Mouse (Mus musculus) testis, postnatal 10 days (tissue): ENCODE measurements around the gene Osbpl10.
"Not testable (repeated sequence)": the region's sequence is repeated elsewhere in the genome, so short reads cannot be mapped to it uniquely, and the experiment has no call there.

Experiments
- DNase-seq: peaks from one replicate; pipeline ENCODE4 v3.0.0; 2021; ENCODE audit warnings: low spot score

Osbpl10 gene

DNA sequence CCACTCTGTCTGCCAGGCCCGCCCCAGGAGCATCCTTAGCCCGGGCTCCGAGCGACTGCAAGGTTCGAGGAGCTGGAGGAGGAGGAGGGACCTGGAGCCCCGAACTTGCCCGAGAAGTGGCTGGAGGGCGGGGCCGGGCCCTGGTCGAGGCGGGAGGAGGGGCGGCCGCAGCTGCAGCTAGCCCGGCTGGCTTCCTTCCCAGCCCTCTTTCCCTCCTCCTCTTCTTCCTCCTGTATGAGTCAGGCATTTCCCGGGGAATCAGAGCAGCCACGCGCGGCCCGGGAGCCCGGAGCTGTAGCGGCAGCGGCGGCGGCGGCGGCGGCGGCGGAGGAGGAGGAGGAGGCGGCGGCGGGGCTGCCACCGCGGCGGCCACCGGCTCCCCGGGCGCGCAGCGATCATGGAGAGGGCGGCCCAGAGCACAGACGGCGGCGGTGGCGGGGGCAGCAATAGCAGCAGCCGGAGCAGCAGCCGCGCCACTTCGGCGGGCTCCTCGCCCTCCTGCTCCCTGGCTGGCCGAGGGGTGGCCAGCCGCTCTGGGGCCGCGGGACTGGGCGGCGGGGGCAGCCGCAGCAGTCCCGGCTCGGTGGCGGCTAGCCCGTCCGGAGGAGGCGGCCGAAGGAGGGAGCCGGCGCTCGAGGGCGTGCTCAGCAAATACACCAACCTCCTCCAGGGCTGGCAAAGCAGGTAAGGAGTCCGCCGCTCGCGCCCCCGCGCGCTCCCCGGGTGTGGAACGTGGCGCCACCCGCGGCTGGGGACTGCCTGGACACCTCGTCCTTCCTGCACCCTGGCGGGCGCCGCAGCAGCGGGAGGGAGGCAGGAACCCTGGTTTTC, at the start of gene Osbpl10:
Osbpl10 (plus strand) TSS at position 289 of the 831 bp plus-strand sequence.
- peak; percentile 85 for DNase-seq

DNA sequence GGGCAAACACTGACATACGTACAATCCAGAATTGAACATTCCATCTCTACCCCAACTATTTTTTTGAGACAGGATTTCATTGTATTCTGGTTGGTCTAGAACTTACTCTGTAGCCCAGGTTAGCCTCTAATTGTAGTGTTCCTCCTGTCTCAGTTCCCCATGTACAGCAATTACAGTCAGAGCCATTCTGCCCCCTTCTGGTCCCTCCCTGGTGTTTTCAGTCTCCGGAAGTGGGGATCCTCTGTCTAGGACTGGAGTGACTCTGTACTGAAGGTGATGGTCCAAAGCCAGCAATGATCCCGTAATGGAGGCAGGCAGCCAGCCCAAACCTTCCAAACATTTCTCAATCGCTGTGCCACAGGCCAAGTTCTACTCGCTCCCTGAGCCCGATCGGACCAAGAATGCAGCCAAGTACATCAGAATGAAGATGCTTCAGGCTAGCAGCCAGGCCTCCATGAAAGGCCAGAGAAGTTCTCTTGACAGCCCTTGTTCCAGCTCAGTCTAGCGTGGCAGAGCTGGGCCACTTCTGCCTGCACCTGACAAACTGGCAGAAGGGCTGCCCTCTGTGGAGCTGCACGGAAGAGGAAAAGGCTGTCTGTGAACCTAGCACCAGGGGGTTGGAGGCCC, 47.8 kb upstream of the Osbpl10 start:
- peak; percentile 50 for DNase-seq

DNA sequence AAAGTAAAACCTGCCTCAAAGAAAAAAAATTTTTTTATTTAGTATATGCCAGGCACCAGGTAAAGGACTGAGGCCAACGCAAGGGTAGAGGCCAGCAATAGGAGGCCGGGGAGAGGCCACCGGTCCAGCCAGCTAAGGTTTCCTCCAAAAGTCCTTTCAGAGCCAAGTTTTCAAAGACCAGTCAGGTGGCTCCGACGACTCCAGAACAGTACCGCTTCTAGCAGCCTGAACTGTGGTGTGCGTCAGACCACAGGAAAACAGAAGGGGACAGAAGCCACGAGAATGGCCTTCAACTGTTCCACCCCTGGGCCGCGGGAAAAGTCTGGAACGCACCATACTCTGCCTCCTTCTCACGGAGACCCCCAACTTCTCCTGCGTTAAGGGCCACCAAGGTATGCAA, 45.8 kb upstream of the Osbpl10 start:
- no peak for DNase-seq

DNA sequence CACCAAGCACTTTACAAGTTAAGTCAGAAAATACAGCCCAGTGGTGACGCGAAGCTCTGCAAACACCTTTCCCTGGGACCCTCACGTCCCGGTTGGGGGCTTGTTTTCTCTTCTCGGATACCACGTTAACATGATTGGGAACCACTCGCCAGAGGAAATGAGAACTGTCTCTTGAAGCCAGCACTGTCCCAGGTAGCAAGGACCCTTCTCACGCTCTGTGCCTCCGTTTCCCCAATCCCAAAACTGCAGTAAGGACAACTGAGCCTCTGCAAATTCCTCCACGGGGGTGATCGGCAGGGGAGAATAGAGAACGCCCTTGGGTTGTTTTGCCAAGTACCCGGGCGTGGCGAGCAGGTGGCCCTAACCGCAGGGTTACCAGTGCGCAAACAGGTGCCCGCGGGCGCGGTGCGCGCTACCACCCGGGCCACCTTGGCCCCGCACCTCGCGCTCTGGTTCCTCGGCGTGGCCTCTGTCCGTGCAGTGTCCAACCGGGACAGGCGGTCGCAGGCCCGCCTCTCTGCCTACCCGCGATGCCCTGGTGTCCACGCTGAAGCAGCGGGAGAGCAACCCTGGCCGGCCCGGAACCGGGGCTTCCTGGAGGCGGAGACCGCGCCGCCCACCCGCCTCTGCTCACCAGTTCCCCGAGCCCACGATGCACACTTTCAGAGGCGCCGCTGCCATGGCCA, 45.2 kb upstream of the Osbpl10 start:
- DNase-seq: no peak

DNA sequence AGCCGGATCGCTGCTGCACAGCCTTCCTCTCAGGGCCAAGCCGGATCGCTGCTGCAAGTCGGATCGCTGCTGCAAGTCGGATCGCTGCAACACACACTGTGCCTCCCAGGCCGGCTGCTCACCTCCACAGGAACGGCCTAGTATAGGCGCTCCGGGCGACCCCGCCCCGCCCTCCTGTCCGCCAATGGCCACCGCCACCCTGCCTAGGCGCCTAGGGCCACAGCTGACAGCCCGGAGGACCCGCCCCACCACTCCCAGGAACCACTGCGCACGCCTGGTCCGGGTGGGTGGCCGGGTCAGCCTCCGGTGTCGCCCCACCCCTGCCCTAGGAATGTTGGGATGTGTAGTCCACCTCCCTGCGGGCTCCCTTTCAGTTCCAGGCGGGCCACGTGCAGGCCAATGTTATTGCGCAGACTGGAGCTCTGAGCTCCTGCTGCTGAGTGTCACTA, 44.6 kb upstream of the Osbpl10 start, which contains the start of gene Gpd1l:
Gpd1l (minus strand) TSS at position 265 of the 449 bp plus-strand sequence.
- peak; percentile 94 for DNase-seq

DNA sequence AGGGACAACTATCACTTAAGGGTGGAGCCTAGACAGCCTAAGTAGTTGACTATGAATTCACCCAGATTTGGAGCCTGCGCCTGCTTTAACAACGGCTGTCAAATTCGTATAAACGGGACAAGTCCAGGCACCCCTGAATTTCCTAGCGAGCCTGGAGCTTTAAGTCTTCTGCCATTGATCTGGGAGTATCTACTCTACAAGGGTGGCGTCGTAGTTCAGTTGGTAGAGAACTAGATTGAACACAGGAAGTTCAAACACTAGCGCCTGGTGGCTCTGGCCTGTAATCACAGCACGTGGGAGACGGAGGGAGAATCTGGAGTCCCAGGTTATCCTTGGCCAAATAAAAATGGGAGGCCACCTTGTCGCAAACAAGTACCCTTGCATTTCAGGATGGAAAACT, 44.1 kb upstream of the Osbpl10 start:
- no peak for DNase-seq

DNA sequence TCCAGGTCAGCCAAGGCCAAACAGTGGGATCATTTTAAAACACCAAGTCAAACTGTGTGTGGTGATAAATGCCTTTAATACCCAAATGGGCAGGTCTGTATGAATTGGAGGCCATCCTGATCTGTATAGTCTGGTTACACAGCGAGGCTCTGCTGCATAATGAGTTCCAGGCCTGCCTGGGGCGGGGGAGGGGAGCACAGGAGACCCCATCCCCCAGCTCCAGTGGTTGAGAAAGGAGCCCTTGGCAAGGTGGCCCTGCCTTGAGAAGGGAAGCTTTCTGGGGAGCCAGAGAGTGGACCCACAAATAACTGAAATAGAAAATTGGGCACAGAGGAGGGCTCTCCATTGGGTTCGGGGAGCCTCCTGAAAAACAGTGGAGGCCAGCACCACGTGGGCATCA, 43.0 kb upstream of the Osbpl10 start:
- DNase-seq: no peak

DNA sequence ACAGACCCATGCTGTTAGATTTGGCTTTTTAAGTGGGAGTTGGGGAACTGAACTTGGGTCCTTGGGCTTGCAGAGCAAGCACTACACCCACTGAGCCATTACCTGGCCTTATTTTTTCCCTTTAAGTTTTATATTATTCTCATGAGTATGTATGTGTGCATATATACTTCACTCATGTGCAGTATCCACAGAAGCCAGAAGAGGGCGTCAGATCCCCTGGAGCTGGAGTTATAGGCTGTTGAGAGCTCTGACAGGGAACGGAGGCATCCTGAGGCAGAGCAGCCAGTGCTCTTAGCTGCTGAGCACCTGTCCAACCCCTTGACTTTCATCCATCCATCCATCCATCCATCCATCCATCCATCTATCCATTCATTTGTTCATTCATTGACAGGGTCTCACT, 41.7 kb upstream of the Osbpl10 start:
- no peak for DNase-seq

DNA sequence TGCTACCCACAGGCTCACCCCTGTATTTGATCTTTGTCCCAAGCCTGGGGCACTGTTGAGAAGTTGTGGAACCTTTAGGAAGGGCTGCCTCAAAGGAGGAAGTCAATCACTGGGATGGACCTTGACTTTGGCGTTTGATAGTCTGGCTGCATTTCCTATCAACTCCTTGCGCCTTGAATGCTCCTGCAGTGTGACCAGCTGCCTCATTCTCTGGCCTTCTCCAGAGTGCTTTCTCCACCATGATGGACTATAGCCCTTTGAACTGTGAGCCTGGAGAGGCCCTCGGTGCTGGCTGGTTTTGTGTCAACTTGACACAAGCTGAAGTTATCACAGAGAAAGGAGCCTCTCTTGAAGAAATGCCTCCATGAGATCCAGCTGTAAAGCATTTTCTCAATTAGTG, 33.7 kb upstream of the Osbpl10 start:
- DNase-seq: no peak

DNA sequence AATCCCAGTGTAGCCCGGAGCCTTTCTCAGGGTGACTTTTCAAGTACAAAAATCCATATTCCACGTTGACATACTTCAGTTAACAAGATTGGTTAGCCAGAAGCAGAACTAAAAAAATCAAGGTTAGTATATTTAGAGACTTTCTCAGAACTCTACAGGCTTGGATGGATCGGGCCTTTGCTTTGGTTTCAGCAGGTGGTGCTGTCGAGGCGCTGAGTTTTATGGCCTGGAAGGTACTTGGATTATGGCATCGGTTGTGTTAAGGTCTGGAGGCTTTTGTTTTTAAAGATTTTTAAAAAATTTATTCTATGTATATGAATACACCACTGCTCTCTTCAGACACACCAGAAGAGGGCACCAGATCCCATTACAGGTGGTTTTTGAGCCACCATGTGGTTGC, 32.8 kb upstream of the Osbpl10 start:
- DNase-seq: no peak

DNA sequence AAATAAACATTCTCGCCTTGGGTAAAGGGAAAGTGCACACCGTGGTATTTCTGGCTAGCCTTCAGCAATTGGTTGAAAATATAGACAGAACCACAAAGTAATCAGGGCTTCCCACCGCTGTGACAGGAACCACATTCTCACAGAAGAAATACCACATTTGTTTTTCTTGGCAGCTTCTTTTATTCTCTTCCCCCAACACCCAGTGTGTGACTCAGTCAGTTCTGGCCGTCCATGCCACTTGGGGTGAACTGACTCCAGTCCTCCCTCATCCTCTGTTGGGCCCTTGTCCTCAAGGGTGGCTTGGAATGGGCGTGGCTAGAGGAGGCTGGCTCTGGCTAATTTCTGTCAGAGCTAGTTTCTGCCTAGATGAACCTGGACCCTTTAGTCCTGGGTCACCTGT, 30.0 kb upstream of the Osbpl10 start:
- DNase-seq: no peak

DNA sequence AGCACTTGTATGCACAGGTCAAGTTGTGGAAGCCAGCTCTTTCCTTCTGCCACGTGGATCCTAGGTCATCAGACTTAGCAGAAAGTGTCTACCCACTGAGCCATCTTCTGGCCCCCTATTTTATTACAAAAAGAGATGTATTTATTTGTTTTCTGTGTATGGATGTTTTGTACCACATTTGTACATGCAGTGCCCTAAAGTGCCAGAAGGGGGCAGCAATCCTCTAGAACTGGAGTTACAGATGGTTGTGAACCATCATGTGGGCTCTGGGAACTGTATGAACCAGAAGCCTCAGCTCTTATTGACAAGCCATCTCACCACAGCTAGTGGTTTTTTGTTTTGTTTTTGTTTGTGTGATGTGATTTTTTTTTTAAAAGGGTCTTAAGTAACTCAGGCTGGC, 25.5 kb upstream of the Osbpl10 start:
- DNase-seq: no peak

DNA sequence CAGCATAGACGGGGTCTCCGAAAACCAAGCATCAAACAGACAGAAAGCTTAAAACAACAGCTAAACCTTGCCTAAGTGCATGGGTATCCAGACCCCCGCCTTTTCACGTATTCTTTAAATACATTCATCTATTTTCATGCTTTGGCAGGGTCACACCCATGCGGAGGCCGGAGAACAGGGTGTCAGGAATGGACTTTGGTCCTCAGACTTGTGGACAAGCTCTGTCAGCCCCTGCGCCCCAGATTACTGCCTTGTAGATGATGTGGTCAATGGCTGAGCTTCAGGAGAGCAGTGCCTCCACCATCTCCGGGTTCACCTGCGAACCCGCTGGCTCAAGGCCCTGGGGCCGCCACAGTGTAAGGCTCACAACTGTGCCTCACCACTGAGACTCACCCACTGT, 23.0 kb upstream of the Osbpl10 start:
- no peak for DNase-seq

DNA sequence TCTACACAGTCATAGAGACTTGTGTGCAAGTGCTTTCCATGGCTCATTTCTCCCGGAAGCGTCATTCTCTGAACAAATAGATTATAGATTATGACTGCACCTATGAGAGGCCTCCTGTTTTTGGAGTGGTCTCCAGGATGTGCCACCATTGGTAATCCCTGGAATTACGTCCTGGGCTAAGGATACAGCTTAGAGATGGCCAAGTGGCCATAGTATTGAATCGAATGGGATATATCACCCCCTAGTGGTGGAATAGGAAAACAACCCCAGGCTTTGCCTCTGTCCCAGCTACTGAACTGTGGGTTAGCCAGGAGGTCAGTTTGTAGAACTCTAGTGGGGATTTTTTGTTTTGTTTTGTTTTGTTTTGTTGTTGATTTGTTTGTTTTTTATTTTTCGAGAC, 21.4 kb upstream of the Osbpl10 start:
- no peak for DNase-seq

DNA sequence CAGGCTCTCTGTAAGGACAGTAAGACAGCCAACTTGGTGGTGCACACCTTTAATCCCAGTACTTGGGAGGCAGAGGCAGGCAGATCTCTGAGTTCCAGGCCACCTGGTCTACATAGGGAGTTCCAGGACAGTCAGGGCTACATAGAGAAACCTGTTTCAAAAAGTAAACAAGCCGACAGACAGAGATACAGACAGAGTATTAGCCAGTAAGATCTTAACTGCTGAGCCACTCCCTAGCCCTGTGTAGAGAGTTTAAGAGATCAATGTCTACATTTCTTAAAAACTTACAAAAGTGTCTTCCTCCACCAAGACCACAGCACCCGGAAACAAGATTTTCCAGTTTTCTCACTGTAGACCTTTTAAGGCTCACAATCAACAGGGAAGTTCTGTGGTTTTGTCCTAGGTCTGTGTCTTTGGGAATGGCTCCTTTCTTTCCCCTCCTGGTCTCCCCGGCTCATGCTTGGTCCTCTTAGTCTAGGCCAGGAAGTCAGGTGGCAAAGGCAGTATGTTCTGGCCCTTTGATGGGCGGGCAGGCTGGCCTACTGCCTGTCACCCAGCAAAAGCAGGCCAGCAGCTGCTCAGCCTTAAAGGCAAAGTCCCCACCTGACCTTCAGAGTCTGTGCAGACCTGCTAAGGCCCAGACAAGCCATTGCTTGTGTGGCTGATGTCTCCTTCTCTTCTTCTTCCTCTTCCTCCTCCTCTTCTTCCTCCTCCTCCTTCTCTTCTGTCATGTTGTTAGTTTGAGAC, 18.2 kb upstream of the Osbpl10 start:
- DNase-seq: no peak

DNA sequence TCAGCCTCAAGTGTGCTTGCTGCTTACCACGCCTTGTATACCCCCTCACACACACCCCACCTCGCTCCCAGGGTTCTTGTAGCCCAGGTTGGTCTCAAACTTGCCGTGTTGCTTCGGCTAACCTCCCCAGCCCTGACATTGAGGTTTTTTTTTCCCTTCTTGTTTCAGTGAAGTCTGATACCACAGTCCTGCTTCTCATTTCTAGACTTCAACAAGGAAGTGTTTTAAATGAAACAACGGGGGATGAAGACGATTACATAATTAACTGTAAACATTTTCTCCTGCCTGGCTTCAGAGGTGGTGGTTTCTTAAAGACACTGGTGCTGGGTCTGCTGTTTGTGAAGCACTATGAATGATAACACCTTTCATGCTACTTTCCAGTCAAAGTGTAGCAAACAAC, 17.5 kb upstream of the Osbpl10 start:
- no peak for DNase-seq

DNA sequence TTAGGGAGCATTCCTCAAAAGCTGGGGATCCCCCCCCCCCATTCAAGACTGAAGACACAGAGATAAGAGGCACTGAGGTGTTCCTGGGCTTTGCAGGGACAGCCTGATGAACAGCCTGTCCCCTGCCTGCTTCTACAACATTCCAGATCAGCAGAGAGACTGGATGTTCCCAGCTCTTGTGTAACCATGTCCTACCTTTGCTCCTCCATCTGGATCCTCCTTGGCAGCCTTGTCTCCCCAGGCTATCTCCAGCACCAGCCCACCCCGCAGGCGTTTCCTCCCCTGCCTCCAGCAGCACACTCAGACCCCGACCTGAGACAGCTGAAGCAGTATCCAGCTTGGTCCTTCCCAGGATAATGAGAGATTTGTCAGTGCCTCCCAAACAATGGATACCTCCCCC, 14.3 kb upstream of the Osbpl10 start:
- DNase-seq: no peak

DNA sequence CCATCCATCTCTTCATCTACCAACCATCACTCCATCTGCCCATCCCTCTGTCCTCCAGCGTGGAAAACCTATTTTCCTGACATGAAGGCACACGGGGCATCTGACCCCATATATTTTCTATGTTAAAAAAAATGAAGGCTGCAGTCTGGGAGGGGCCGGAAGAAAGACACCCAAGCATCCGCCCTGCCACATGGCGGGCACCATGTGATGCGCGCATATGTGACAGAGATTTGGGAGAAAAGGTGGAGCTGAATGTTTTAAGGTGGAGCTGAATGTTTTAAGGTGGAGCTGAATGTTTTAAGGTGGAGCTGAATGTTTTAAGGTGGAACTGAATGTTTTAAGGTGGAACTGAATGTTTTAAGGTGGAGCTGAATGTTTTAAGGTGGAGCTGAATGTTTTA, 12.1 kb upstream of the Osbpl10 start:
- not testable (repeated sequence) for DNase-seq

DNA sequence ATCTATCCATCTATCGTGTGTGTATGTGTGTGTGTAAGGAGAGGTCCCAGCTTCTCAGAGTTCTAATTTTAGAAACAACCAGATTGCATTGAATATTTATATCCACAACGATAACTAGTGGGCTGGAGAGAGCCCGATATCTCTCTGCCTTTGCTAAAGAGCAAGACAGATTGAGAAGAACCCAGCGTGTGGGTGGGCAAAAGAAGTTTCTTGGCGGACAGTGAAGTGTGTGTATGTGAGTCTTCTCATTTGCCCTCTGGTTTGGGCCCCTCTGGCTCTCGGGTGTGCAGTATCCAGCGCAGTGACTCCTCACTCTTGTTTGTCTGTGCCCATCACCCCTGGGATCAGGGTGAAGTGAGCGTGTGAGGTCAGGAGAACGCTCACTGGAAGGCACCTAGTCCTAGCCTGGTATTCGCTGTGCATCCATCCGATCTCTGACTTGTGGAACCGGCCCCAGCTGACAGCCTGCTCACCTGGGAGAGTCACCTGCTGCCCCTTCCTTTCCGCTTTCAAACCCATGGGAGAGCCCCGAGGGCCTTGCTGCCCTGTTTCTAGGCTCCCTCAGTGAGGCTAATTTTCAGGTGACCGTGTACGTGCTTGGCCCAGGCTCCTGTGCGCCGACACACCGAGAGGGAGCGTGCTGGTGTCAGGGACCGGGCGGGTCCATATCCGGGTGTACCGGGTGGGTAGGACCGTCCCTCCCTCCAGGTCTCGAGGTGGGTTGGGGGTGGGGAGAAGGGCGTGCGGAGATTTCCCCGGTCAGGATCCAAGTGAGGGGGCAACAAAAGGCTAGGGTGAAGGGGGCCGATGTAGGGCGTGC, 698 bp upstream of the Osbpl10 start:
- no peak for DNase-seq

DNA sequence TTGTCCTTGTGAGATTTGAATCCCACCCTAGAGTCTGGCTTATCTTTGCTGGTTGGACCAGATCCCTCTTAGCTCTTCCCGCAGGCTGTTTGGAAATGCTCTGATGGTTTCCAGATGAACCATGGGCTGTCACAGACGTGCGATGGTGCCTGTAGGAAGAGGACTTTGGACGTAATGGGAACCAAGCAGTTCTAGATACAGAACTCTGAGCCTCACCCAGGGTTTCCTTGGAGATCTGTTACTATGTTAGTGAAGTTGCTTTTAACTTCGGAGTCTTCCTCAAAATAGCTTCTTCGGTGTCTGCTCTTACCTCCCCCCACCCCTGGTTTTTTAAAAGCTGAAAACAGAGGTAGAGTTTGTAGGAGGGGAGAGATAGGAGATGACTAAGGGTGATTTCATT, 1.6 kb downstream of the Osbpl10 start:
- no peak for DNase-seq

DNA sequence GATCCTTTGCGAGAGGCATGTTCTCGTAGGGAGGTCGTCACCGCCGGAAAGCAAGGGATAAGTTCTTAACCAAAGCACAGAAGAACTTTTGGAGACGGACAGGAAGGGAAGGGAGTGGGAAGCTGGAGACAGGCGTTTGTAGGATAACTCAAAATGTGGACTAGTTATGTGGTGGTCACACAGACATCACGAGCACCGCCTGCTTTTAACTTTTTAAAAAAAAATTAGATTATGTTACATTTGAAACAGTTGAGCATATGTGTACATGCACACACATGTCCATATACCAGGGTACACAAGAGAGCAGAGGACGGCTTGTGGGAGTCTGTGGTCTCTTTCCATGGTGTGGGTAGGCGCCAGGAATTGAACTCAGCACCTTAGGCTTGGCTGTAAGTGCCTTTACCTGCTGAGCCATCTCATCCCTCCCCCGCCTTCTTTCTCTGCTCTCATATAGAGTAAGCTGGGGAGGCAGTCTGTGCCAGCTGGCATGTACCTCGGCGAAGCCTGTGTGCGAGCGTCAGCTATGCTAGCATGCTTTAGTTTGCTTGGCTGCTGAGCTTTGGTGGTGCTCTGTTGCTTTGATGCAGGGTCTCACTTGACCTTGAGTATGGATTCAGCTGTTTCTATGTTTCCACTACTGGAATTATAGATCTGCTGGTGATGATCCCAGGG, 4.5 kb downstream of the Osbpl10 start, which contains the start of gene Rps27rt:
Rps27rt (minus strand) TSS at position 51 of the 672 bp plus-strand sequence.
- DNase-seq: no peak
